Mouse (Mus musculus) embryonic facial prominence, embryonic 12.5 days (tissue): ENCODE data around the gene Eya2. TPM values are rescaled to one million over a fixed set of nuclear protein-coding genes. Genes with fewer than 3 reads are reported as not detected.

Experiments
- ATAC-seq: fragments of 200-750 bp; cut with Nextera tagmentation; 2 replicates; pipeline ENCODE4 v1.8.0; 2017; ENCODE audit not compliant: insufficient number of reproducible peaks, insufficient read depth, low FRiP score, low TSS enrichment
- H3K27ac ChIP-seq: fragments of 300-500 bp; sonication (generic); 2 replicates; pipeline ENCODE4 v1.5.1; 2016; ENCODE audit warnings: mild to moderate bottlenecking
- H3K27me3 ChIP-seq: fragments of 300-500 bp; sonication (generic); 2 replicates; pipeline ENCODE4 v1.6.1; 2016; ENCODE audit warnings: mild to moderate bottlenecking, moderate library complexity
- H3K36me3 ChIP-seq: fragments of 300-500 bp; sonication (generic); 2 replicates; pipeline ENCODE4 v1.6.1; 2016; ENCODE audit warnings: mild to moderate bottlenecking
- H3K4me1 ChIP-seq: fragments of 300-500 bp; sonication (generic); 2 replicates; pipeline ENCODE4 v1.6.1; 2016
- H3K4me2 ChIP-seq: fragments of 300-500 bp; sonication (generic); replicated peaks from 2 replicates; pipeline ENCODE4 v1.6.1; 2016; ENCODE audit warnings: mild to moderate bottlenecking, moderate library complexity
- H3K4me3 ChIP-seq: fragments of 300-500 bp; sonication (generic); 2 replicates; pipeline ENCODE4 v1.5.1; 2016; ENCODE audit warnings: mild to moderate bottlenecking
- H3K9ac ChIP-seq: fragments of 300-500 bp; sonication (generic); 2 replicates; pipeline ENCODE4 v1.6.1; 2016; ENCODE audit warnings: mild to moderate bottlenecking, moderate library complexity
- H3K9me3 ChIP-seq: fragments of 300-500 bp; sonication (generic); 2 replicates; pipeline ENCODE4 v1.6.1; 2016; ENCODE audit warnings: mild to moderate bottlenecking, moderate library complexity
- WGBS: fragments of 180-500 bp; shearing (Covaris S2); methylation state at CpG from one replicate; pipeline ENCODE4 v1.1.7; 2016; 5-methylcytosine and 5-hydroxymethylcytosine counted together
- polyA plus RNA-seq: library from polyadenylated mRNA; unstranded; fragments of >200 nt; fragmentation: Nextera tagmentation; extraction: Ambion mirVana; gene quantifications from 2 replicates; pipeline ENCODE4 v1.2.1, GENCODE M21; 2016

Gene Eya2
- polyA plus RNA-seq, 1 experiment from 2014 or later = 22.5 TPM

DNA sequence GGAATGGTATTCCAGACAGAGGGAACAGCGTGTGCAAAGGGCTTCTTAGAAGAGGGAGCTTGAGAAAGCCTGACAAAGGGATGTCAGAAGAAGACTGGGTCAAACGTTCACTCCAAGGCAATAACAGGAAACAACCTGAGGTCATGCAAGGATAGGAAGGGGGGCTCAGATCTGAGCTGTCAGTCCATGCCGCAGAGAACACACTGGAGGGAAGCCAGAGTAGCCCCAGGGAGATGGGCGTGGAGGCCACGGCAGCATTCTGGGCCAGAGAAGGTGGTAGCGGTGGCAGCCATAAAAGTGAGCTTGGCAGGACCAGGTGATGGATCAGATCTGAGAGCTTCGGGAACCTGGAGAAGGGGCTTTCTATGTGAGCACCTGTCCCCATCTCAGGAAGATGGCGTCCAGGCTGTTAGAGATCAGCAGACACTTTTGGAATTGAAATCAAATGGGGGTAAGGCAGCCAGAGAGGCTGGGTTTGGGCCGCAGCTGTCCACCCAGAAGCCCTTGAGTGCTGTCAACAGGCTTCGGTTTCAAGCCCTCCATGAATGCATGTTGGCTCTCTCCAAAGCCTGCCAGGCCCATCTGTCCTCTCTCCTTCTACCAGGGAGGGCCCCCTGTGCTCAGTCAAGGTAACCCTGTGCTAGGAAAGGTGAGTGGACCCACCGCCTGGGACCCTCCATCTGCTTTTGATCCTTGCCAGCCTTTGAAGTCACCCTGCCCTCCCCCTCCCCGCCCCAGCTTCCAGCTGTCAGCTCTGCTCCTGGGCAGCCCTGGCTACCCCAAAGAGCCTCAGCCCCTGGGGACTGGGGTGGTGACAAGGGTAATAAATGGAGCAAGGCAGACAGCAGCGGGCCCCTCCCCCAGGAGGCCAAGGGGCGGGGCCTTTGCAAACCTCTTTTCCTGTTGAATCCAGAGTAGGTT is 58.4 kb downstream of the Eya2 start:
- 0 out of 2 replicates have a peak overlapping the region, but pooled peaks have one; percentile 12 for H3K4me2 ChIP-seq
- ATAC-seq = peak; percentile 25; the same call in 1 of the 2 replicates
- 22% methylated on average over 14 of the region's 14 CpGs for WGBS

GRCm38 (mm10) chr2:165654151-165654550 is 59.3 kb downstream of the Eya2 start:
- Histone ChIP-seq H3K27ac (peak overlapping the region; percentile 18), H3K4me3 (no peak overlapping the region), H3K4me1 (peaks cover 58% of the 10 kb centered on the region), H3K27me3 (no peaks in the 10 kb centered on the region), H3K9me3 (no peaks in the 10 kb centered on the region), H3K36me3 (no peaks in the 10 kb centered on the region), H3K9ac (no peak overlapping the region), H3K4me2 (0 out of 2 replicates have a peak overlapping the region, but pooled peaks have one; percentile 2)
- 54% methylated on average over 9 of the region's 9 CpGs for WGBS
- no peak for ATAC-seq

More for the DNA sequence above, 58.4 kb downstream of the Eya2 start:
- peak overlapping the region; percentile 18 for H3K27ac ChIP-seq
- H3K4me1 ChIP-seq = peaks cover 58% of the 10 kb centered on the region
- H3K36me3 ChIP-seq = no peaks in the 10 kb centered on the region
- H3K4me3 ChIP-seq = no peak overlapping the region
- H3K27me3 ChIP-seq = no peaks in the 10 kb centered on the region
- H3K9me3 ChIP-seq = no peaks in the 10 kb centered on the region
- H3K9ac ChIP-seq = no peak overlapping the region

DNA sequence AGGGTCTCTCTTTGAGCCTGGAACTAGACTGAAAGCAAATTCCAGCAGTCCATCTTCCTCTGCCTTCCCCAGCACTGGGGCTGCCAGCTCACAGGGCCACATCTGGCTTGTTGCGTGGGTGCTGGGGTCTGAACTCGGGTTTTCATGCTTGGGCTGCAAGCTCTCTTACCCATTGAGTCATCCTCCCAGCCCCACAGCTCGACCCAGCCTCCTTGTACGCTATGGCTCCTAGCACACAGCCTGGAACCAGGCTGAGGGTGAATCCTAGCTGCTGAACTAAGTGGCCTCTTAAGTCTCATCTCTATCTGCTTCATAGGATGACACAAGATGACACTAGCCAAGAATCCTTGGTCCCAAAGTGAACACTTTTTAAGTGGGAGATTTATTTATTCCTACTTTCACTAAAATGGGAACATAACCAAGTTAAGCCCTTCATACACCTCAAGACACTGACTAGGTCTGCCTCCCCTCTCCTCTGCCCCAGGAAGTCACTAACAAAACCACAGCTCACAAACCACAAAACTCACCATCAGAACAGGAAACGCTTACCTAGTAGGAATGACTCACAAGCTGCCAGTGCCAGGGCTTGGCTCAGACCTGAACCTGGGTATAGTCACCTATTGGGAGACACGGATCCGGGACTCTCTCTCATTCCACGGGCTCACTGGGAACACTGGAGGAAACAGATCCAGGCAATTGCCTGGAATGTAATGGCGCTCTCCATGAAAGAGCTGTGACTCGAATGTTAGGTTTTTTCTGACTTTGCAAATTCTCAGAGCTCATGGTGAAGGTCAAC is 60.1 kb downstream of the Eya2 start:
- 74% methylated on average over 10 of the region's 10 CpGs for WGBS
- H3K4me3 ChIP-seq = no peak overlapping the region
- no peak overlapping the region for H3K9ac ChIP-seq
- H3K27me3 ChIP-seq = no peaks in the 10 kb centered on the region
- no peaks in the 10 kb centered on the region for H3K9me3 ChIP-seq
- no peak overlapping the region for H3K4me2 ChIP-seq
- no peak overlapping the region for H3K27ac ChIP-seq
- H3K36me3 ChIP-seq = no peaks in the 10 kb centered on the region
- H3K4me1 ChIP-seq = peaks cover 60% of the 10 kb centered on the region
- ATAC-seq = no peak

DNA sequence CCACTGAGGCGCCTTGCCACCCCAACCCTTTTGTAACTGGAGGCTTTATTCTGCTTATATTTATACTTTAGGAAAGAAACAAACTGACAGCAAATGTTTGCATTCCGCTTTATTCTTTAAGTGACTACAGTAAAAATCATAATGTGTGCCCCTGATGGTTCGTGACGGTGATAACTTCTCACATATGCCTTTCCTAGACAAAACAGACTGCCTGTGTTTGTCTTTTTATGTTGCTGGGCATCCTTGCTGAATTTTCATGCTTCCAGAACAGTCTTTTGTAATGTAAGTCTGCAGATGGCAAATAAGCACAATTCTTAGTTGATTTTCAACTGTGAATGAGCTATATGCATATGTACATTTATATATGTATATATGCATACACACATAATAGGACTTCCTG is 61.7 kb downstream of the Eya2 start:
- Histone ChIP-seq H3K9me3 (no peaks in the 10 kb centered on the region), H3K4me1 (peaks cover 60% of the 10 kb centered on the region), H3K36me3 (no peaks in the 10 kb centered on the region), H3K4me3 (no peak overlapping the region), H3K27me3 (no peaks in the 10 kb centered on the region), H3K9ac (no peak overlapping the region), H3K27ac (no peak overlapping the region), H3K4me2 (no peak overlapping the region)
- WGBS = 79% methylated on average over 4 of the region's 4 CpGs
- ATAC-seq = no peak

- no peak for ATAC-seq
- H3K9me3 ChIP-seq = no peaks in the 10 kb centered on the region
- H3K36me3 ChIP-seq = no peaks in the 10 kb centered on the region
- WGBS = 58% methylated on average over 6 of the region's 6 CpGs
- H3K4me1 ChIP-seq = peaks cover 60% of the 10 kb centered on the region
- H3K4me2 ChIP-seq = no peak overlapping the region
- H3K4me3 ChIP-seq = no peak overlapping the region
- no peak overlapping the region for H3K27ac ChIP-seq
- H3K9ac ChIP-seq = no peak overlapping the region
- no peaks in the 10 kb centered on the region for H3K27me3 ChIP-seq
These were observed 62.1 kb downstream of the Eya2 start for GRCm38 (mm10) chr2:165656956-165657355.

DNA sequence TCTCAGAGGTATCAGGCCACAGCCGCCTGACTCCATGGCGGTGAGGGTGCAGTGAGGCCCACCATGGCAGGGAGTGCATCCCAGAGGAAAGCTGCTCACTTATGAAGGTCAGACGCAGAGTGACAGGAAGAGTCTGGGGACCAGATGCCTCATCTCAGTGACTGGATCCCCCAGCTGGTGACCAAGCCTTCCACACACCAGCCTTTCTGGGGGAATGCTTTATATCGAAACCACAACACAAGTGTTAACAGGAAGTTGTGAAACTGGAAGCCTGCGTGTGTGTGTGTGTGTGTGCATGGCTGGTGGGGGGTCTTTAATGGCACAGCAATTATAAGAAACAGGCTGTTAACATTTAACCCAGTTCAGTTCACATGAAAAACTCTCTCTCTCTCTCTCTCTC is 64.7 kb downstream of the Eya2 start:
- H3K9ac ChIP-seq = no peak overlapping the region
- no peak overlapping the region for H3K4me3 ChIP-seq
- H3K9me3 ChIP-seq = no peaks in the 10 kb centered on the region
- H3K36me3 ChIP-seq = no peaks in the 10 kb centered on the region
- ATAC-seq = no peak
- H3K4me1 ChIP-seq = peaks cover 41% of the 10 kb centered on the region
- H3K27ac ChIP-seq = no peak overlapping the region
- WGBS = 60% methylated on average over 5 of the region's 5 CpGs
- H3K4me2 ChIP-seq = no peak overlapping the region
- no peaks in the 10 kb centered on the region for H3K27me3 ChIP-seq

GRCm38 (mm10) chr2:165663266-165663665 is 68.4 kb downstream of the Eya2 start:
- Histone ChIP-seq H3K9ac (no peak overlapping the region), H3K4me1 (peaks cover 15% of the 10 kb centered on the region; the same call in 1 of the 2 replicates), H3K9me3 (no peaks in the 10 kb centered on the region), H3K27ac (no peak overlapping the region), H3K27me3 (no peaks in the 10 kb centered on the region), H3K4me3 (no peak overlapping the region), H3K36me3 (no peaks in the 10 kb centered on the region), H3K4me2 (no peak overlapping the region)
- WGBS = 89% methylated on average over 7 of the region's 7 CpGs
- peak; percentile 58; the same call in 1 of the 2 replicates for ATAC-seq

GRCm38 (mm10) chr2:165664648-165665047 is 69.8 kb downstream of the Eya2 start:
- 85% methylated on average over 7 of the region's 7 CpGs for WGBS
- no peak overlapping the region for H3K9ac ChIP-seq
- no peak for ATAC-seq
- no peaks in the 10 kb centered on the region for H3K36me3 ChIP-seq
- no peak overlapping the region for H3K4me3 ChIP-seq
- no peak overlapping the region for H3K4me2 ChIP-seq
- H3K4me1 ChIP-seq = peaks cover 14% of the 10 kb centered on the region; the same call in 1 of the 2 replicates
- H3K27ac ChIP-seq = no peak overlapping the region
- no peaks in the 10 kb centered on the region for H3K9me3 ChIP-seq
- no peaks in the 10 kb centered on the region for H3K27me3 ChIP-seq

GRCm38 (mm10) chr2:165665176-165665575 is 70.3 kb downstream of the Eya2 start:
- 39% methylated on average over 5 of the region's 5 CpGs for WGBS
- peaks cover 13% of the 10 kb centered on the region; the same call in 1 of the 2 replicates for H3K4me1 ChIP-seq
- H3K36me3 ChIP-seq = no peaks in the 10 kb centered on the region
- H3K4me3 ChIP-seq = no peak overlapping the region
- no peak overlapping the region for H3K4me2 ChIP-seq
- no peaks in the 10 kb centered on the region for H3K9me3 ChIP-seq
- no peak overlapping the region for H3K27ac ChIP-seq
- H3K27me3 ChIP-seq = no peaks in the 10 kb centered on the region
- ATAC-seq = no peak
- no peak overlapping the region for H3K9ac ChIP-seq

GRCm38 (mm10) chr2:165667096-165667495 is 72.3 kb downstream of the Eya2 start:
- Histone ChIP-seq H3K27me3 (no peaks in the 10 kb centered on the region), H3K4me3 (no peak overlapping the region), H3K4me2 (no peak overlapping the region), H3K9me3 (no peaks in the 10 kb centered on the region), H3K36me3 (no peaks in the 10 kb centered on the region), H3K27ac (no peak overlapping the region), H3K9ac (no peak overlapping the region), H3K4me1 (peaks cover 10% of the 10 kb centered on the region; the same call in 1 of the 2 replicates)
- no peak for ATAC-seq
- WGBS = 90% methylated on average over 2 of the region's 2 CpGs

DNA sequence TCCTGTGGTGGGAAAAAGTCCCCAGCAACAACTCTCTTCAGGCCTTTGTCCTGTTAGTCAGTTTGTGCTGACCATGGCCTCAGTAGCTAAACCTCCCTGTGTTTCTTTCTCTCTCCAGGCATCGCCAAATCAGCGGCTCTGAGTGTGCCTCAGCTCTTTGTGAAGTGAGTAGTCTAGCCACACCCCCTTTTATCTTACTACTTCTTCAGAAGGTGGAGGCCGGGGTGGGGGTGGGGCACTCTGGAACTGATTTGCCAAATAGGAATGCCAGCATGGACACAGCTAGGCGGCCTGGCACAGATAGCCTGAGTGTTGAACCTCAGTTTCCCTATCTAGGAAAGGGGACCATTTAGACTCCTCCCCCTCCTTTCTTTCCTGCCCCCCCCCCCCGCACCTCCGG is 87.9 kb downstream of the Eya2 start:
- no peak for ATAC-seq
- no peak overlapping the region for H3K27ac ChIP-seq
- WGBS = 51% methylated on average over 6 of the region's 6 CpGs

More for the DNA sequence above, 87.9 kb downstream of the Eya2 start:
- 0 out of 2 replicates have a peak, but pooled peaks cover 8% of the 10 kb centered on the region for H3K36me3 ChIP-seq
- H3K4me3 ChIP-seq = no peak overlapping the region
- no peaks in the 10 kb centered on the region; the same call in 1 of the 2 replicates for H3K27me3 ChIP-seq
- no peak overlapping the region for H3K4me2 ChIP-seq
- no peaks in the 10 kb centered on the region for H3K4me1 ChIP-seq
- no peaks in the 10 kb centered on the region for H3K9me3 ChIP-seq
- no peak overlapping the region for H3K9ac ChIP-seq
